In the genomic region with DNA sequence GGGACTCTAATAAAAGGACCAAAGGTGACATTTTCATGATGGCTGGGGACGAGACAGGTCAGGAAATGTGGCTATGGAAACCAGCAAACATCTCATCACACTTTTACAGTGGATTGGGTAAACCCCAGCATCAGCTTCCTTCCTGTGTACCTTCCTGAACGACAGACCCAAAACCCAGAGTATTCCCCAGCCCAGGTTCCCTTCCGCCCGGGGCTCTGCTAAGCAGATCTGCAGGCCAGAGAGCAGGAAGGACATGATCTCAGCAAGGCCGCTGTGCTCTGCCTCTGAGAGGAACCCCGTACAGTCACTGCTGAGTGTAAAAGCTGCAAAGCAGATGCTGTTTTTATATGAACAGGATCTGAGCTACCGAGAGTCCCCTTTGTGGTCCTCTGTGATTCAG, we compare ENCODE assay signal across 9 mouse cellular contexts. TPM values are rescaled to one million over a fixed set of nuclear protein-coding genes. Genes with fewer than 3 reads are reported as not detected.
DNase-seq lines count a peak whose midpoint lies in the region; ATAC-seq lines count a peak whose summit lies in the region.
"Had no signal": no experiment of that assay in that cellular context is flagged by ENCODE, and none has a peak within 500 bp of the region (broad histone marks: within the 10 kb centered on the region; RNA-seq: fewer than 3 reads in every experiment).

No protein-coding gene starts in this region.

- peaks cover 15 to 31% of the 10 kb centered on the region in 2 experiments for H3K4me1 ChIP-seq in heart, embryonic 14.5 days (ENCODE audit: control insufficient read depth in 2 of 2, insufficient read depth in 2 of 2, low read length in 2 of 2)
- H3K4me1 ChIP-seq in limb, embryonic 13.5 days, result peaks cover 6% of the 10 kb centered on the region

- peak; percentile 15 for DNase-seq in gastrocnemius, adult 18-20 months (ENCODE audit: low spot score)
- DNase-seq in gastrocnemius, adult 8-10 months (ENCODE audit: low spot score in 2 of 2), result no peak
- peak; percentile 78 to 83 for DNase-seq in natural killer cell, adult 2 months (ENCODE audit: low spot score in 2 of 2)
- DNase-seq in layer of hippocampus, postnatal 10 days (ENCODE audit: low spot score in 2 of 2), result no peak
- no peak for DNase-seq in right cerebral cortex, adult 18-20 months

- H3K4me2 ChIP-seq in heart, embryonic 14.5 days (ENCODE audit: low read length), result no peak overlapping the region
- H3K4me2 ChIP-seq in limb, embryonic 13.5 days (replicated peaks), result no peak overlapping the region

- peak overlapping the region; percentile 79 to 83 for H3K27ac ChIP-seq in heart, embryonic 14.5 days (replicated peaks in 1 of 2; ENCODE audit: control insufficient read depth in 1 of 2, insufficient read depth in 1 of 2, low read depth in 2 of 2, low read length in 2 of 2)
- H3K27ac ChIP-seq in limb, embryonic 13.5 days, result peak overlapping the region; percentile 52

- no peaks in the 10 kb centered on the region for H3K27me3 ChIP-seq in heart, embryonic 14.5 days (ENCODE audit: control insufficient read depth, insufficient read depth, low read length)
- no peaks in the 10 kb centered on the region for H3K27me3 ChIP-seq in limb, embryonic 13.5 days

- peak; percentile 46; the same call in 1 of the 2 replicates for ATAC-seq in heart, embryonic 14.5 days (ENCODE audit: insufficient number of reproducible peaks, insufficient read depth, low FRiP score, low read depth)
- no peak for ATAC-seq in limb, embryonic 13.5 days (ENCODE audit: low FRiP score, low read depth)
- ATAC-seq in erythroblast, adult 5-6 weeks (replicated peaks; ENCODE audit: low FRiP score, poor library complexity, severe bottlenecking), result no peak

- WGBS in heart, embryonic 14.5 days, result 29% methylated on average over 7 of the region's 7 CpGs
- WGBS in limb, embryonic 13.5 days, result 26% methylated on average over 7 of the region's 7 CpGs

- no peak overlapping the region for H3K4me3 ChIP-seq in heart, embryonic 14.5 days (ENCODE audit: control insufficient read depth in 1 of 2, insufficient read depth in 1 of 2, low read depth in 1 of 2, low read length in 2 of 2)
- H3K4me3 ChIP-seq in limb, embryonic 13.5 days, result no peak overlapping the region
- H3K4me3 ChIP-seq: erythroblast, embryonic 14.5 days had no signal

- H3K36me3 ChIP-seq in heart, embryonic 14.5 days (ENCODE audit: control insufficient read depth, insufficient read depth, low read length), result no peaks in the 10 kb centered on the region
- H3K36me3 ChIP-seq in limb, embryonic 13.5 days, result no peaks in the 10 kb centered on the region

- H3K9me3 ChIP-seq in heart, embryonic 14.5 days (ENCODE audit: control insufficient read depth, low read length), result no peaks in the 10 kb centered on the region
- H3K9me3 ChIP-seq in limb, embryonic 13.5 days, result no peaks in the 10 kb centered on the region

- no peak overlapping the region for H3K9ac ChIP-seq in heart, embryonic 14.5 days (ENCODE audit: low read length)
- 0 out of 2 replicates have a peak overlapping the region, but pooled peaks have one; percentile 8 for H3K9ac ChIP-seq in limb, embryonic 13.5 days

RNA-seq across cellular contexts. Expression of gene Cobll1, which starts 49.9 kb away (rescaled TPM):
- total RNA-seq in gastrocnemius, adult 18-20 months (2021), result 1 to 10 TPM; 5.5 to 8.8 TPM
- total RNA-seq in gastrocnemius, adult 8-10 months (2022), result 1 to 10 TPM; 4.0 to 5.1 (median 4.4) TPM
- polyA plus RNA-seq in heart, embryonic 14.5 days (2014; fragmentation: Nextera tagmentation; extraction: Ambion mirVana), result 10.6 and 13.2 TPM in 2 replicates
- polyA plus RNA-seq in limb, embryonic 13.5 days (2015; fragmentation: Nextera tagmentation; extraction: Ambion mirVana), result 2.3 and 3.0 TPM in 2 replicates
- 1.0 and 1.3 TPM in 2 replicates for total RNA-seq in erythroblast, adult 5-6 weeks (2015; ENCODE audit: low replicate concordance)
- 0.26 and 0.42 TPM in 2 replicates for total RNA-seq in erythroblast, adult 5-6 weeks (2017; ENCODE audit: low replicate concordance)
- total RNA-seq in layer of hippocampus, postnatal 10 days (2021), result 10 to 100 TPM; 10.6 to 12.1 TPM
- polyA plus RNA-seq: erythroblast, embryonic 14.5 days had no signal

Comparison
In these comparisons a context has a peak if more than half of its experiments do, and no peak if none do; other contexts are left out.
1. DNase-seq: peak in gastrocnemius, adult 18-20 months (single experiment) and natural killer cell, adult 2 months (2 of 2); none in gastrocnemius, adult 8-10 months (0 of 2), layer of hippocampus, postnatal 10 days (0 of 2) and right cerebral cortex, adult 18-20 months (single experiment).